Mouse (Mus musculus) midbrain, postnatal 0 days (tissue): Measurements from ENCODE around the gene Actl7b. TPM values are rescaled to one million over a fixed set of nuclear protein-coding genes. Genes with fewer than 3 reads are reported as not detected.

Experiments
- ATAC-seq: fragments of 200-750 bp; cut with Nextera tagmentation; 2 replicates; pipeline ENCODE4 v1.8.0; 2017; ENCODE audit warnings: moderate number of reproducible peaks, mild to moderate bottlenecking, moderate TSS enrichment, moderate library complexity; ENCODE audit not compliant: low FRiP score
- DNase-seq: peaks from one replicate; pipeline ENCODE4 v3.0.0-alpha.2; 2015; ENCODE audit warnings: low spot score
- H3K27ac ChIP-seq: fragments of 300-500 bp; sonication (generic); 2 replicates; pipeline ENCODE4 v1.5.1; 2014; ENCODE audit warnings: low read depth, mild to moderate bottlenecking, low read length, mixed read lengths
- H3K27me3 ChIP-seq: fragments of 300-500 bp; sonication (generic); 2 replicates; pipeline ENCODE4 v1.6.1; 2014; ENCODE audit warnings: low read length, control low read depth, mixed read lengths; ENCODE audit not compliant: insufficient read depth
- H3K36me3 ChIP-seq: fragments of 300-500 bp; sonication (generic); 2 replicates; pipeline ENCODE4 v1.6.1; 2014; ENCODE audit warnings: low read length, control low read depth, mixed read lengths; ENCODE audit not compliant: insufficient read depth
- H3K4me1 ChIP-seq: fragments of 300-500 bp; sonication (generic); 2 replicates; pipeline ENCODE4 v1.6.1; 2014; ENCODE audit warnings: mild to moderate bottlenecking, control low read depth, antibody characterized with exemption, low read length, mixed read lengths; ENCODE audit not compliant: insufficient read depth
- H3K4me2 ChIP-seq: fragments of 300-500 bp; sonication (generic); 2 replicates; pipeline ENCODE4 v1.6.1; 2014; ENCODE audit warnings: low read depth, mild to moderate bottlenecking, low read length, mixed read lengths; ENCODE audit not compliant: poor library complexity, severe bottlenecking
- H3K4me3 ChIP-seq: fragments of 300-500 bp; sonication (generic); 2 replicates; pipeline ENCODE4 v1.5.1; 2014; ENCODE audit warnings: low read depth, mild to moderate bottlenecking, low read length, moderate library complexity
- H3K9ac ChIP-seq: fragments of 300-500 bp; sonication (generic); replicated peaks from 2 replicates; pipeline ENCODE4 v1.6.1; 2014; ENCODE audit warnings: mild to moderate bottlenecking, low read length, moderate library complexity, mixed read lengths; ENCODE audit not compliant: poor library complexity, severe bottlenecking
- H3K9me3 ChIP-seq: fragments of 300-500 bp; sonication (generic); 2 replicates; pipeline ENCODE4 v1.6.1; 2016; ENCODE audit warnings: low read length, control low read depth
- CTCF ChIP-seq: IDR thresholded peaks from 2 replicates; pipeline ENCODE4 v1.5.1; 2016; ENCODE audit warnings: antibody characterized with exemption, mild to moderate bottlenecking
- WGBS: fragments of 180-500 bp; shearing (Covaris S2); extraction: QIAGEN DNeasy Blood & Tissue Kit; methylation state at CpG from one replicate; pipeline ENCODE4 v1.1.7; 2014; 5-methylcytosine and 5-hydroxymethylcytosine counted together
- polyA plus RNA-seq: library from polyadenylated mRNA; unstranded; fragments of >200 nt; fragmentation: Nextera tagmentation; extraction: Ambion mirVana; gene quantifications from 2 replicates; pipeline ENCODE4 v1.2.1, GENCODE M21; 2015
- total RNA-seq: library from RNA; depleted of rRNA; stranded (reverse); fragments of >200 nt; gene quantifications from 2 replicates; pipeline ENCODE4 v1.2.3, GENCODE M21; 2014; rRNA removed

The Actl7b gene
- total RNA-seq = 0.16 and 0.47 TPM in 2 replicates
- polyA plus RNA-seq = not detected in 2 replicates

DNA sequence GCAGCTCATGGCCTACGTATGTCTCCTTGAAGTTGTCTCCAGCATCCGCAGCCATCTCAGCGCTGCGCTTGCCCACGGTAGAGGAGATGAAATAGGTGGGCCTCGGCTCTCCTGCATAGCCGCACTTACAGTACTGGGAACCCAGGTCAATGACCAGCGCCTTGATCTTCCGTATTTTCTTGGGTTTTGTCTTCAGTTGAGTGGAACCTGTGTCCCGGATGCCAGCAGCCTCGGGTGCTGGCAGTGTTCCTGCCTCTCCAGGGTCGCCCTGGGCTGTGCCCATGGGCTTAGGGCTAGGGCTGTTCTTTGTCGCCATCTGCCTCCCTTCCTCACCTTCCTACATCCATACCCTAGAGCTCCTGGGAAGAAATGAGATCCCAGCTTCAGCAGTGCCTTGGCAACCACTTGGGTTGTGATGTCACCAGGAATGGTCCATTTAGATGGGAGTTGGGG is at the start of gene Actl7b:
TSS of gene Actl7b (minus strand) at position 403 of the 453 bp plus-strand sequence.
- Histone ChIP-seq H3K4me1 (no peaks in the 10 kb centered on the region), H3K27ac (no peak within 1 kb of the TSS), H3K36me3 (peaks cover 12% of the 10 kb centered on the region; the same call in 1 of the 2 replicates), H3K9me3 (no peaks in the 10 kb centered on the region), H3K4me2 (no peak within 1 kb of the TSS), H3K27me3 (no peaks in the 10 kb centered on the region), H3K9ac (no peak within 1 kb of the TSS), H3K4me3 (no peak within 1 kb of the TSS)
- 97% methylated on average over 13 of the region's 13 CpGs for WGBS
- DNase-seq (no peak), ATAC-seq (no peak)
- TF ChIP-seq CTCF = no peak

DNA sequence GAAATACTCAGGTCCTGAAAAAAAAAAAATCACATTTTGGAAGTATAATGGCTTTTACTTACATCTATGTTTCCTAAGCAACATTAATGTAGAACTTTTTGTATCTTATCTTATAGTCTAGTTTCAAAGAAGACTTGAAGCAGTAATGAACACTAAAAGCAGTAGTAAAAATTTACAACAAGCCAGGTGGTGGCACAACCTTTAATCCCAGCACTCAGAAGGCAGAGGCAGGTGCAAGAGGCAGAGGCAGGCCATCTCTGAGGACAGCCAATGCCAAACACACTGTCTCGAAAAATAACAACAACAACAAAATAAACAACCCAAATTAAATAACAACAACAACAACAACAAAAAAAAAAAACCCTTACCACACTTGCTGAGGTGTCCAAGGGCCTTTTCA is 29.8 kb upstream of the Actl7b start:
- Histone ChIP-seq H3K4me3 (no peak overlapping the region), H3K27me3 (no peaks in the 10 kb centered on the region), H3K27ac (no peak overlapping the region), H3K9me3 (no peaks in the 10 kb centered on the region), H3K36me3 (peaks cover 78% of the 10 kb centered on the region), H3K4me2 (no peak overlapping the region), H3K9ac (no peak overlapping the region), H3K4me1 (no peaks in the 10 kb centered on the region)
- DNase-seq (no peak), ATAC-seq (no peak)
- 88% methylated on average over 1 of the region's 1 CpGs for WGBS
- no peak for TF ChIP-seq CTCF

DNA sequence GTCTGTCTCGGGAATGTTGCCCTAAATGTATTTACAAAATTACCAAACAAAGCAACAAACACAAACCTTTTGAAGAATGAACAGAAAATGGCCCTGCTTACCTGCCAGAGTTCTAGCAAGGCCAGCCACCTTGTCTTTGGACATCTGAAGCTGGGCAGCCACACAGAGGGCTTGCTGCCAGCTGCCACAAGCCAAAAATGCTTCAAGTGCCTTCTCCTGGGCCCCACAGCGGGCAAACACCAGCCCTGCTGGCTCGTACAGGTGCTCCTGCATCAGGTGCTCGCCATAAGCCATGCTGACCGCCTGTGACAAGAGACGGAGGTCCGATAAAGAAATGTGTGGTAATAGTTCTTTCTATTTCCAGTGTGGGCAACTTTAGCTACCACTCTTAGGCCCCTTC is 27.7 kb upstream of the Actl7b start:
- no peak overlapping the region for H3K4me3 ChIP-seq
- DNase-seq (no peak), ATAC-seq (no peak)
- no peaks in the 10 kb centered on the region for H3K27me3 ChIP-seq
- H3K9me3 ChIP-seq = no peaks in the 10 kb centered on the region
- no peaks in the 10 kb centered on the region for H3K4me1 ChIP-seq
- no peak for TF ChIP-seq CTCF
- no peak overlapping the region for H3K4me2 ChIP-seq
- H3K9ac ChIP-seq = no peak overlapping the region
- H3K36me3 ChIP-seq = peaks cover 81% of the 10 kb centered on the region
- WGBS = 96% methylated on average over 7 of the region's 7 CpGs
- H3K27ac ChIP-seq = no peak overlapping the region

- H3K36me3 ChIP-seq = peaks cover 76% of the 10 kb centered on the region
- no peak overlapping the region for H3K4me2 ChIP-seq
- no peaks in the 10 kb centered on the region for H3K4me1 ChIP-seq
- H3K27ac ChIP-seq = no peak overlapping the region
- ATAC-seq (no peak), DNase-seq (no peak)
- no peaks in the 10 kb centered on the region for H3K9me3 ChIP-seq
- TF ChIP-seq CTCF = no peak
- H3K27me3 ChIP-seq = no peaks in the 10 kb centered on the region
- H3K4me3 ChIP-seq = no peak overlapping the region
- H3K9ac ChIP-seq = no peak overlapping the region
- 87% methylated on average over 4 of the region's 5 CpGs for WGBS
Observed at GRCm38 (mm10) chr4:56767861-56768284, 26.6 kb upstream of the Actl7b start.

- Histone ChIP-seq H3K4me2 (no peak overlapping the region), H3K27ac (no peak overlapping the region), H3K27me3 (no peaks in the 10 kb centered on the region), H3K36me3 (peaks cover 79% of the 10 kb centered on the region), H3K9me3 (no peaks in the 10 kb centered on the region), H3K4me1 (no peaks in the 10 kb centered on the region), H3K4me3 (no peak overlapping the region), H3K9ac (no peak overlapping the region)
- TF ChIP-seq CTCF = no peak
- no peak for DNase-seq
- ATAC-seq = no peak
- 96% methylated on average over 1 of the region's 1 CpGs for WGBS
Observed at GRCm38 (mm10) chr4:56757693-56758092, 16.4 kb upstream of the Actl7b start.

GRCm38 (mm10) chr4:56756966-56757600 is 15.8 kb upstream of the Actl7b start:
- DNase-seq (no peak), ATAC-seq (no peak)
- WGBS = 94% methylated on average over 10 of the region's 10 CpGs
- Histone ChIP-seq H3K36me3 (peaks cover 74% of the 10 kb centered on the region), H3K4me3 (no peak overlapping the region), H3K27ac (no peak overlapping the region), H3K9ac (no peak overlapping the region), H3K4me1 (no peaks in the 10 kb centered on the region), H3K27me3 (no peaks in the 10 kb centered on the region), H3K4me2 (no peak overlapping the region), H3K9me3 (no peaks in the 10 kb centered on the region)
- TF ChIP-seq CTCF = no peak
